Mouse (Mus musculus) heart, postnatal 0 days (tissue): ENCODE measurements around the gene Fam25c. TPM values are rescaled to one million over a fixed set of nuclear protein-coding genes. Genes with fewer than 3 reads are reported as not detected.

ENCODE experiments used
- ATAC-seq: fragments of 200-750 bp; cut with Nextera tagmentation; 2 replicates; pipeline ENCODE4 v1.8.0; 2017; ENCODE audit warnings: low read depth, moderate number of reproducible peaks, moderate library complexity; ENCODE audit not compliant: insufficient read depth
- DNase-seq: peaks from one replicate; pipeline ENCODE4 v3.0.0-alpha.2; 2016; ENCODE audit warnings: low spot score
- H3K27ac ChIP-seq: fragments of 300-500 bp; sonication (generic); 2 replicates; pipeline ENCODE4 v1.5.1; 2014; ENCODE audit warnings: low read depth, mild to moderate bottlenecking
- H3K27me3 ChIP-seq: fragments of 300-500 bp; sonication (generic); 2 replicates; pipeline ENCODE4 v1.6.1; 2014; ENCODE audit warnings: low read length, mixed read lengths; ENCODE audit not compliant: control insufficient read depth, insufficient read depth
- H3K36me3 ChIP-seq: fragments of 300-500 bp; sonication (generic); replicated peaks from 2 replicates; pipeline ENCODE4 v1.6.1; 2014; ENCODE audit warnings: low read length, mixed read lengths; ENCODE audit not compliant: control insufficient read depth, insufficient read depth
- H3K4me1 ChIP-seq: fragments of 300-500 bp; sonication (generic); 2 replicates; pipeline ENCODE4 v1.6.1; 2014; ENCODE audit warnings: antibody characterized with exemption; ENCODE audit not compliant: control insufficient read depth, insufficient read depth
- H3K4me2 ChIP-seq: fragments of 300-500 bp; sonication (generic); 2 replicates; pipeline ENCODE4 v1.6.1; 2014; ENCODE audit warnings: low read depth, mild to moderate bottlenecking, low read length, moderate library complexity
- H3K4me3 ChIP-seq: fragments of 300-500 bp; sonication (generic); 2 replicates; pipeline ENCODE4 v1.5.1; 2014; ENCODE audit warnings: low read depth, low read length
- H3K9ac ChIP-seq: fragments of 300-500 bp; sonication (generic); replicated peaks from 2 replicates; pipeline ENCODE4 v1.6.1; 2014; ENCODE audit warnings: low read depth, low read length, mixed read lengths
- H3K9me3 ChIP-seq: fragments of 300-500 bp; sonication (generic); replicated peaks from 2 replicates; pipeline ENCODE4 v1.6.1; 2016; ENCODE audit warnings: low read length; ENCODE audit not compliant: control insufficient read depth
- CTCF ChIP-seq: IDR thresholded peaks from 2 replicates; pipeline ENCODE4 v1.5.1; 2016; ENCODE audit warnings: antibody characterized with exemption, control low read depth, low read depth
- EP300 ChIP-seq: IDR thresholded peaks from 2 replicates; pipeline ENCODE4 v1.6.1; 2016; ENCODE audit warnings: antibody characterized with exemption, low read depth
- WGBS: fragments of 180-500 bp; shearing (Covaris S2); extraction: QIAGEN DNeasy Blood & Tissue Kit; methylation state at CpG from one replicate; pipeline ENCODE4 v1.1.7; 2014; 5-methylcytosine and 5-hydroxymethylcytosine counted together
- polyA plus RNA-seq: library from polyadenylated mRNA; unstranded; fragments of >200 nt; fragmentation: Nextera tagmentation; extraction: Ambion mirVana; gene quantifications from 2 replicates; pipeline ENCODE4 v1.2.1, GENCODE M21; 2015
- total RNA-seq: library from RNA; depleted of rRNA; stranded (reverse); fragments of >200 nt; gene quantifications from 2 replicates; pipeline ENCODE4 v1.2.3, GENCODE M21; 2014; ENCODE audit warnings: low replicate concordance

The Fam25c gene
- total and polyA plus RNA-seq, 2 experiments from 2014 or later = not detected

DNA sequence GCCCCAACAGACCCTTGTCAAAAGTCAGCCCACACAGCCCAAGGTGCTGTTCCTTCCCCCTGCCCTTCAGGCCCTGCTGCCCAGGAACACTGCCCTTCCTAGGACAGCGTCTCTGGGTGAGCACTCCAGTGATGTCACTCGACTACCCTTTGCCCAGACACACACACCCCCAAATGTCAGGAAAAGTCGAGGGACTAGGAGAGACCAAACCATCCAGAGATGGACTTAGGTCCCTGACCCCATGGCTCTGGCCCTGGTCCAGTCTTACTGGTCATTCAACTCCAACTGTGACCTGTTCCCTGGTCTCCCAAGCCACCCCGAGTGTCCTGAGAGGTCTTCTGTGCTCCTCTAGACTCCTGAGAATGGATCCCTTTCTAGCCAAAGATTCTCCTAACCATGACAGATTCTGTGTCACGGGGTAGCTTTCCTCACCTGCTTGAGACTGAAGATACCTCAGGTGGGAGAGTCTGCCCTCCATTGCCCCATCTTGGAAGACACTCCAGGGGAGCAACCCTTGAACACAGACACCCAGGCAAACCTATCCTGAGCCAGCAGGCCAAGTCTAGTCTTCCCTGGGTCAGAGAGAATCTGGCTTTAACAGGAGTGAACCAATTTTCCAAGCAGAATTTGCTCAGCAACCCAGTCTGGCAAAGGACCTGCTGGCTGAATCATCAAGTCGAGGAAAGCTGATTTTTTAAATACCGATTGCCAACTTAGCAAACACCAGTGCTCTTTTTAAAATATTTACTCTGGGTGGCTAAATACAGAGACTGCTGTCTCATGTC lies 2.6 kb upstream of the Fam25c start:
- H3K36me3 ChIP-seq = no peaks in the 10 kb centered on the region
- ATAC-seq (no peak), DNase-seq (no peak)
- WGBS = 67% methylated on average over 7 of the region's 7 CpGs
- TF ChIP-seq CTCF (no peak), EP300 (no peak)
- H3K27me3 ChIP-seq = no peaks in the 10 kb centered on the region
- H3K9me3 ChIP-seq = no peaks in the 10 kb centered on the region
- no peak overlapping the region for H3K27ac ChIP-seq
- no peak overlapping the region for H3K4me3 ChIP-seq
- no peak overlapping the region for H3K4me2 ChIP-seq
- H3K4me1 ChIP-seq = no peaks in the 10 kb centered on the region
- H3K9ac ChIP-seq = no peak overlapping the region

- WGBS = 70% methylated on average over 4 of the region's 4 CpGs
- H3K9me3 ChIP-seq = no peaks in the 10 kb centered on the region
- no peak overlapping the region for H3K4me2 ChIP-seq
- H3K36me3 ChIP-seq = no peaks in the 10 kb centered on the region
- no peak overlapping the region for H3K9ac ChIP-seq
- no peak overlapping the region for H3K4me3 ChIP-seq
- no peaks in the 10 kb centered on the region for H3K27me3 ChIP-seq
- ATAC-seq = no peak
- H3K4me1 ChIP-seq = no peaks in the 10 kb centered on the region
- no peak for DNase-seq
- TF ChIP-seq CTCF (no peak), EP300 (no peak)
- H3K27ac ChIP-seq = no peak overlapping the region
These were observed 777 bp downstream of the Fam25c start for GRCm38 (mm10) chr14:34354456-34354855.

- no peaks in the 10 kb centered on the region for H3K9me3 ChIP-seq
- H3K4me2 ChIP-seq = no peak overlapping the region
- DNase-seq = no peak
- WGBS = 83% methylated on average over 3 of the region's 3 CpGs
- H3K9ac ChIP-seq = no peak overlapping the region
- H3K36me3 ChIP-seq = no peaks in the 10 kb centered on the region
- H3K4me1 ChIP-seq = no peaks in the 10 kb centered on the region
- H3K27ac ChIP-seq = no peak overlapping the region
- no peak overlapping the region for H3K4me3 ChIP-seq
- no peak for ATAC-seq
- no peak for TF ChIP-seq CTCF
- TF ChIP-seq EP300 = no peak
- H3K27me3 ChIP-seq = no peaks in the 10 kb centered on the region
These were observed 1.9 kb downstream of the Fam25c start for GRCm38 (mm10) chr14:34353326-34353725.

DNA sequence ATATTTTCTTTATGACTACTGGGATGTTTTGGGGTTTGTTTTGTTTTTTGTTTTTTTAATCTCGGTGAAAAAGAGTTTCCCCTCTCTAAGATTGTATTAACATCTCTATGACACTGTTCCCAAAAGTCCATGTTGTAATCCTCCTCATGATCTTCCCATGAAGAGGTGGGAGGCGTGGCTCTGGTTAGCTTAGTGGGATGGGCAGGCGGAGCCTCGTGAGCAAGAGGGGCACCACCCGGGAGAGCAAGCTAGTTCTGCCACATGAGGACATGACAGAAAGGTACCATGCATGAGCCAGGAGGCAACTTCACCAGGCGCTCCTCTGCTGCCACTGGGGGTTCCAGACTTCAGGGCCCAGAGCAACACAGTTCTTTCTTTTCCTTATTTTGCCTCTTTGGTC lies 2.7 kb downstream of the Fam25c start:
- H3K4me3 ChIP-seq = no peak overlapping the region
- H3K9ac ChIP-seq = no peak overlapping the region
- no peaks in the 10 kb centered on the region for H3K27me3 ChIP-seq
- 55% methylated on average over 6 of the region's 6 CpGs for WGBS
- DNase-seq (no peak), ATAC-seq (no peak)
- H3K4me2 ChIP-seq = no peak overlapping the region
- no peaks in the 10 kb centered on the region for H3K36me3 ChIP-seq
- no peak for TF ChIP-seq EP300
- no peak for TF ChIP-seq CTCF
- no peaks in the 10 kb centered on the region for H3K4me1 ChIP-seq
- no peaks in the 10 kb centered on the region for H3K9me3 ChIP-seq
- H3K27ac ChIP-seq = no peak overlapping the region

GRCm38 (mm10) chr14:34351660-34352059 lies 3.6 kb downstream of the Fam25c start:
- 71% methylated on average over 3 of the region's 3 CpGs for WGBS
- TF ChIP-seq EP300 (no peak), CTCF (no peak)
- Histone ChIP-seq H3K9me3 (no peaks in the 10 kb centered on the region), H3K4me2 (no peak overlapping the region), H3K4me3 (no peak overlapping the region), H3K4me1 (no peaks in the 10 kb centered on the region), H3K36me3 (no peaks in the 10 kb centered on the region), H3K27me3 (no peaks in the 10 kb centered on the region), H3K27ac (no peak overlapping the region), H3K9ac (no peak overlapping the region)
- no peak for DNase-seq
- ATAC-seq = no peak

- no peak for ATAC-seq
- H3K27me3 ChIP-seq = no peaks in the 10 kb centered on the region
- WGBS = 83% methylated on average over 8 of the region's 8 CpGs
- TF ChIP-seq CTCF = no peak
- no peak for TF ChIP-seq EP300
- no peaks in the 10 kb centered on the region for H3K4me1 ChIP-seq
- H3K4me3 ChIP-seq = no peak overlapping the region
- H3K9ac ChIP-seq = no peak overlapping the region
- peaks cover 6% of the 10 kb centered on the region for H3K36me3 ChIP-seq
- no peak overlapping the region for H3K27ac ChIP-seq
- DNase-seq = no peak
- no peak overlapping the region for H3K4me2 ChIP-seq
- H3K9me3 ChIP-seq = no peaks in the 10 kb centered on the region
These were observed 6.2 kb downstream of the Fam25c start for GRCm38 (mm10) chr14:34349007-34349406.
